Mouse (Mus musculus) skeletal muscle tissue, adult 2 months (tissue): Measurements from ENCODE around the gene Ddah1.

ENCODE experiments used
- DNase-seq: peaks from one replicate; pipeline ENCODE4 v3.0.0-alpha.2; 2012; ENCODE audit warnings: low read depth, low spot score

Gene Ddah1

GRCm38 (mm10) chr3:145764416-145764815, 5.9 kb downstream of the Ddah1 start:
- DNase-seq: no peak

- DNase-seq: no peak
Measured at GRCm38 (mm10) chr3:145768439-145768838, 10.0 kb downstream of the Ddah1 start.

- DNase-seq: no peak
Measured at GRCm38 (mm10) chr3:145773384-145773783, 14.9 kb downstream of the Ddah1 start.

- DNase-seq: no peak
Measured at GRCm38 (mm10) chr3:145774336-145774735, 15.9 kb downstream of the Ddah1 start.

- DNase-seq: no peak
Measured at GRCm38 (mm10) chr3:145775236-145775635, 16.8 kb downstream of the Ddah1 start.

- DNase-seq: no peak
Measured at GRCm38 (mm10) chr3:145775862-145776261, 17.4 kb downstream of the Ddah1 start.

GRCm38 (mm10) chr3:145777006-145777405, 18.5 kb downstream of the Ddah1 start:
- DNase-seq: no peak

GRCm38 (mm10) chr3:145778406-145778922, 20.0 kb downstream of the Ddah1 start:
- DNase-seq: no peak

- no peak for DNase-seq
Measured at GRCm38 (mm10) chr3:145779279-145779973, 21.0 kb downstream of the Ddah1 start.

- DNase-seq: no peak
Measured at GRCm38 (mm10) chr3:145780784-145781442, 22.4 kb downstream of the Ddah1 start.

- no peak for DNase-seq
Measured at GRCm38 (mm10) chr3:145785244-145785643, 26.8 kb downstream of the Ddah1 start.

- DNase-seq: no peak
Measured at GRCm38 (mm10) chr3:145787303-145787702, 28.8 kb downstream of the Ddah1 start.

- no peak for DNase-seq
Measured at GRCm38 (mm10) chr3:145789114-145789513, 30.6 kb downstream of the Ddah1 start.

- DNase-seq: peak; percentile 91
Measured at GRCm38 (mm10) chr3:145790233-145790632, 31.8 kb downstream of the Ddah1 start.

GRCm38 (mm10) chr3:145790709-145791108, 32.2 kb downstream of the Ddah1 start:
- DNase-seq: peak; percentile 56

- no peak for DNase-seq
Measured at GRCm38 (mm10) chr3:145794355-145794754, 35.9 kb downstream of the Ddah1 start.

- no peak for DNase-seq
Measured at GRCm38 (mm10) chr3:145795896-145796295, 37.4 kb downstream of the Ddah1 start.

GRCm38 (mm10) chr3:145798042-145798441, 39.6 kb downstream of the Ddah1 start:
- DNase-seq: no peak

- no peak for DNase-seq
Measured at GRCm38 (mm10) chr3:145798751-145799188, 40.3 kb downstream of the Ddah1 start.

- DNase-seq: no peak
Measured at GRCm38 (mm10) chr3:145799365-145799764, 40.9 kb downstream of the Ddah1 start.

GRCm38 (mm10) chr3:145802106-145802505, 43.6 kb downstream of the Ddah1 start:
- DNase-seq: peak; percentile 23

GRCm38 (mm10) chr3:145805848-145806247, 47.4 kb downstream of the Ddah1 start:
- no peak for DNase-seq

GRCm38 (mm10) chr3:145806502-145806901, 48.0 kb downstream of the Ddah1 start:
- DNase-seq: no peak
